Mouse (Mus musculus) natural killer cell, adult 2 months (primary cell): ENCODE data around the gene Igsf6.
A peak's percentile ranks its signal among the peaks of the same experiment; 100 is the strongest.

Experiments
- DNase-seq, 2 experiments: peaks; one replicate each; pipeline ENCODE4 v3.0.0; 2022; ENCODE audit warnings: low spot score in 2 of 2

Igsf6 gene

GRCm38 (mm10) chr7:121074281-121074680, at the start of gene Igsf6:
Gene Igsf6, minus strand, starts transcription at chr7:121074572.
- DNase-seq, result no peak

GRCm38 (mm10) chr7:121120143-121120818, 45.9 kb upstream of the Igsf6 start:
- DNase-seq, result peak; percentile 20 to 50

DNA sequence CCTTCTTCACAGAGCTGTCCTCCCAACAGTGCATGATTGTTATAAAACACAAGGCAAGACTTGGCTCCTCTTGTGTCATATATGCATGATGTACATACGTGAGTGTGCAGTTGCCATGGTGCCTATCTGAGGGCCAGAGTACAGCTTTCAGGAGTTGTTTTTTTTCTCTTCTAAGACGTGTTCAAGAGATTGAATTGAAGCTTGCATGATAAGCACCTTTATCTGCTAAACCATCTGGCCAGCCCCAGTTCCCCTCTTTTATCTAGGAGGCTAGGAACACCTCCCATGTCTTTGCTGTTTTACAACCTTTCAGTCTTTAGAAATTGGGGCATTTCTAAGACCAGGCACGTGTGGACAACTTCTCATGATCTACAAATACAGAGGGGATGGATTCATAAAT, 37.4 kb upstream of the Igsf6 start:
- no peak for DNase-seq

DNA sequence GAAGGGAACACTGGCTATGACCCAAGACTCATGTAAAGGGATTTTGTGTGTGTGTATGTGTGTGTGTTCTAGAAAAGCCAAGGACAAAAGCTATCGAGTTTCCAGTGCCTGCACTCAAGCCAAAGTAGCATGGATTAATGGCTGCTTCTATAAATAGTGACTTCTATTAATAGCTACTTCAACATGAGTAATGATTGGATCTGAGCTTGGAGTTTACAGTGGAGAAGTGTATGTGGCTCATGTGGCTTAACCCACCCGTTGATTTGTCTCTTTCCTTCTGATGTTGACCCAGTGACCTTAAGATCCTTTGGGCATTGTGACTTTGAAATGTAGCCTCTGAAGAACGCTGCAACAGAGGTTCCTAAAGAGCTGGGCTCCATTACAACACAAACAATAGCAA, 36.9 kb upstream of the Igsf6 start:
- DNase-seq, result no peak

- no peak for DNase-seq
Measured at GRCm38 (mm10) chr7:121107851-121108250, 33.5 kb upstream of the Igsf6 start.

DNA sequence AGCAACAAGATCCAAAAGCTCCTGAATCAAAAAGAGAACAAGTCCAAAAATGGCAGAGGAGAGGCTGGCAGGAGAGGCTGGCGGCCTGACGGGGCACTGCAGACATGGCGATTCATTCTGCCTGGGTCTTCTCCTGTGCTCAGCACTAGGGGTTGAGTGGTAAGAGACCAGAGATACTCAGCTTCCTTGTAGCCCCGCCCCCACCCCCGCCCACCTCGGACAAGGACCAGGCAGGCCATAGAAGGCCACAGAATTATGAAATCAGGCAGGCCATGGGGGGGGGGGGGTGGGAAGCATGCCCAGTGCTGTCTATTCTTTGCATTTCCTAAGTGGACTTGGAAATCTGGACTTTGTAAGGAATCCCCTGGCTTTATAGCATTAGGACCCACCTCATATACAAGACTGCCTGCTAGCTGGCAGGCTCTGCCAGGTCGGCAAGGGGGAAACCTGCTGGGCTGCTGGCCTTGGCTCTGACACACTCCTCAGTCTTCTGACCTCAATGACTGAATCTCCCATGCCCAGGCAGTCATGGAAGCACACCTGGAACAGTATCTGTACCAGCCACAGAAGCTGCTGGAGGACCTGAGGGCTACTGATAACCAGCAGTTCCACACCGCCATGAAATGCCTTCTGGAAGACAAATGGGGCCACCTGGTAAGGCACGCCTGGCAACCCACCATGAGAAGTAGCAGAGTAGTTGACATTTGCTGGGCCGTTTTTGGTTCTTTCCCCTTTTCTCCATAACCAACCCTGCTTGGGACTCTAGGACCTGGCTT, 24.4 kb upstream of the Igsf6 start:
- DNase-seq, result no peak

DNA sequence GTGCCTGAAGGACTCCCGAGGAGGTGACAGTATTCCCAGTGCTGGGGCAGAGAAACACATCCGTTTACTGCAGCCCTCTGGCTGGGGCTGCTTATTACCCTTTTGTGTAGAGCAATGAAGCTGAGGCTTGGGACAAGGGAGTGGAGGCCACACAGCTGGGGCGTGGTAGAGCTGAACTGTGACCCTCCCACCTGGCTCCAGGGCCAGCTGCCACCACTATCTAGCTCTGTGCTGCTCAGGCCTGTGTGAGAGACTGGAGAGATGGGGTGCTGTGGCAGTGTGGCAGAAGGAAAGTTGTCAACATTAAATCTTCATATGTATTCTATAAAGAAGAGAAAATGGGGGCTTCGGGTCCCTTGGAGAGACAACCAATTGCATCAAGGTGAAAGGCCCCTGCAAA, 18.7 kb upstream of the Igsf6 start:
- DNase-seq, result no peak

- no peak for DNase-seq
Measured at GRCm38 (mm10) chr7:121090748-121091147, 16.4 kb upstream of the Igsf6 start.

DNA sequence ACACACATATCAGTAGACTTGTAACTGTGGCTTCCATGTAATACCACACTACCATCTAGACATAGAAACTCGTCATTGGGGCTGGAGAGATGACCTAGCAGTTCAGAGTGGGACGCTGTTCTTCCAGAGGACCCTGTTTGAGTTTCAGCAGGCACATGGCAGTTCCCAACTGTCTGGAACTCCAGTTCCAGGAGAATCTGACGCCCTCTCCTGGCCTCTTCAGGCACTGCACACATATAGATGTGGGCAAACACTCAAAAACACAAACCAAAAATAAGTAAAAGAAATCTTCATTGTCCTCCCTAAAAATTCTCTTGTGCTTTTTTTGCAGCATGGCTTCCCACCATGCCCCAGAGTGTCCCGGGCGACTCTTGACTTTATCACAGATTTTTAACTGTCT, 14.4 kb upstream of the Igsf6 start:
- no peak for DNase-seq

DNA sequence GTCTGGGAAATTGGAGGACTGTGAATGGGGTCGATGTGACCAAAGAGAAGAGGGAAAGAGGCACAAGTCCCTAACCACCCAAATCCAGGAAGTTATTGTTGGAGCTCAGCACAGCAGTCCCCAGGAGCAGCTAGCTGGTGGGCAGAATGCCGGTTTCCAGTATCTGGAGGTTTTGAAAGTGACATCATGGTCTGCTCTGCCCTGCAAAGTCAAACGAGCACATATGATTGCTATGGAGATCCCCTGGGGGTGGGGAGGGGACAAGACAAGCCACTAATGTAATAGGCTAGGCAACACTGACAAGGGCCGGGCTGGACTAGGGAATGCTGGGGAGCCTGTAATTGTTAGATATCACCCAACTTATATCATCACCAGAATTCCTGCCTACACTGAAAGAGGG, 11.1 kb upstream of the Igsf6 start:
- DNase-seq, result no peak

- DNase-seq, result no peak
Measured at GRCm38 (mm10) chr7:121084840-121085453, 10.6 kb upstream of the Igsf6 start.

- no peak for DNase-seq
Measured at GRCm38 (mm10) chr7:121082949-121083513, 8.7 kb upstream of the Igsf6 start.

GRCm38 (mm10) chr7:121081816-121082215, 7.4 kb upstream of the Igsf6 start:
- DNase-seq, result no peak

DNA sequence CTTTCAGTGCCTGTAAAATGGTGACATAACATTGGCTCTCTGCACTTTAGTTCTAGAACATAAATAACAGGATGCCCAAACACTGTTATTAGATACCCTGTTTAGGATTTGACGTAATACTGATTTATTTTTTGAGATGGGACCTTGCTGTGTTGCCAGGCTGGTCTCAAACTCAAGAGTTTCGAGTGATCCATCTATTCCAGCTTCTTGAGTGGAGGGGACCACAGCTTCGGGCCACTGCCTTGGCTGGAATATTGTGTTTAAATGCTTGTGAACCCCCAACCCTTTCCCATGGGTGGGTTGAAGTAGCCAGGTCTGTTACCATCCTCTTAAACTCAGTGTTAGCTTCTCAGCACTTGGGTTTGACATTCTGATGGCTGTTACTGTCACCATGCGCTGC, 7.0 kb upstream of the Igsf6 start, which contains the start of gene Otoa:
Gene Otoa (plus strand): TSS at position 301 of the 400 bp plus-strand sequence.
- no peak for DNase-seq

DNA sequence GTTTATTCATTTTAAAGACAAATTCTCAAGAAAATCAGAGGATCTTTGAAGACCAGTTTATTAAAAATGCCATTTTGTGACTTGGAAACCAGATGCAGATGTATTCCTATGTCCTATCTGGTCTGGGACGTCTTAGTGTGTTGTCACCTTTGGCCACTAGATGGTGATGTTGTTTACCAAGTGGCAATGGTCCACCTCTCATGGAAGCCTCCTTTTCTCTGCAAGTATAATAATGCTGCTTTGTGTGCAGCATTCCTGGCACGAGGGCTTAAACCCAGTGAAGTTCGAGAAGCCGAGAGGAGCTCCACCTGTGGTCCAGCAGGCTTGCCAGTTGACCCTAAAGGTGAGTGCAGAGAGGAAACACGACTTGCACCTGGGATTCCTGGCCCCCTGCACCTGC, 3.5 kb upstream of the Igsf6 start:
- DNase-seq, result peak in 1 of 2 experiments; percentile 22

DNA sequence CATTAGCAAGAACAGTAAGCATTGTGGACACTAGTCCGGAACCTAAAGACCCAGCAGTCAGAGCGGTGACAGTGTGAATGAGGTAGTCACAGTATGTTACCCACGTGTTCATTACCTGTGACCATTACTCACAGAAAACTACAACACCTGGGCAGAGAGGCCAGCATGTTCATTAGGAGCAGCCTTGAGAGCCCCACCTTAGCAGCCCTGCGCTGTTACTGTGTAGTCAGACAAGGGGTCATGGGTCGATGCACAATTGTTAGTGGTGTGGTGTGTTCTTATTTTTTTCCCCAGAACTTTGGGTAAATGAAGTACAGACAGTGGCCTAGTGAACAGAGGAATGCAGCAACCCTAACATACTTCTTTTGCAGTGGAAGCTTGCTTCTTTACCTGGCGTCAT, 2.9 kb upstream of the Igsf6 start:
- no peak for DNase-seq

DNA sequence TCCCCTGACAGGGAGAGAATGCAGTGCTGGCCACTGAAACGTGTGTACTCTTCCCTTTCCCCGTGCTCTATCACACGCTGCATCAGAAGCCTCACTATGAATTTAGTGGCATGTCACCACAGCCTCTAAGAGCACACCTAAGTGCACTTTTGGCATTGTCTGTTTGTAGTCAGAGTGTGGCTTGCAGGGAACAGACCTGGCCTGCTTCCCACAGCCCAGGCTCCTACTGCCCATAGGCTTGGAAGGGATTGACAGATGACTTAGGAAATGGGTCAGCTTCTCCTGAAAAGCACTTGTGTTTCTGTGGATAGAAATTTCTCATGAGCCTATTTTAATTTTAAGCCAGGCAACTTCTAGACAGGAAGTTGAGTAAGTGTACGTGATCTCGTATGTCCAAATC, 1.0 kb upstream of the Igsf6 start:
- DNase-seq, result no peak

DNA sequence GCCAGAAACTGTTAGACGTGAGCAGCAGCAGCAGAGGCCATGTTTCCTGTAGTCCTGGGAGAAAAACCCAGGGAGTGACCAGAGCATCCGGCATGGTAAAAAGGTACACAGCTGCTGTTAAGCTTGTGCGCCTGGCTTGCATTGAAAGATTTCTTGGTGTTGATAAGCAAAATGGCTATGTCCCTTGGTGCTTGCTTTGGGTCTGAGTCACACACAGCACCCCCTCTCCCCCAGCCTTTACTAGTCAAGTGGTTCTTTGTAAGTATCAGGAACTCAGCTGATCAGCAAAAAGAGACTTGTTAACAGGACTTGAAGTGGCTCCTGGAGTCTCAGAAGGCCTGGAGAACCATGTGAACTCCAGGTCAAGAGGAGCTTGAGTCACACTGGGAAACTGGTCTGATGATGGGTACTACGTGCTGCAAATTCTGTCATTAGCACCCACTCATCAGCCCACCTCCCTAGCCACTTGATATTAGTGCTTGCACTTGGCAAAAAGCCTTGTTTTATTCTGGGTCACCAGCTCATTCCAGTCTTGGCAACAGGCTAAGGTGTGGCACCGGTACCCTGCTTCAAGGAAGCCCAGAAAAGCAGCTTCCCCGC, 529 bp upstream of the Igsf6 start:
- no peak for DNase-seq

DNA sequence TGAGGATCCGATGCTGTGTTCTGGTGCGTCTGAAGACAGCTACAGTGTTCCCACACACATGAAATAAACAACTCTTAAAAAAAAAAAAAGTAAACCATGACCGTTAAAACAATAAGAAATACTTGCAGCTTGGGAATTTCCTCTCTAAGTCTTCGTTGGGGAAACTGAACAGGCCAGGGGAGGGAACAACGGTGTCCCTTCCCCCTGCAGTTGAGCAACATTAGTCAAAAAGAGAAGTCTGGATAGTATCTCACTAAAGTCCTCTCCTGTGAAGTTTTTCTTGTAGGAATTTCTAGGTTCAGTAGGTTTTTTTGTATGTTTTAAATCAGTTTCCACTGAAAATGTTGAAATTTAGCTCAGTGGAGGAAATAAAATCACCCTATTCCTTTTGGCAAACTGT, 1.9 kb downstream of the Igsf6 start:
- DNase-seq, result no peak

DNA sequence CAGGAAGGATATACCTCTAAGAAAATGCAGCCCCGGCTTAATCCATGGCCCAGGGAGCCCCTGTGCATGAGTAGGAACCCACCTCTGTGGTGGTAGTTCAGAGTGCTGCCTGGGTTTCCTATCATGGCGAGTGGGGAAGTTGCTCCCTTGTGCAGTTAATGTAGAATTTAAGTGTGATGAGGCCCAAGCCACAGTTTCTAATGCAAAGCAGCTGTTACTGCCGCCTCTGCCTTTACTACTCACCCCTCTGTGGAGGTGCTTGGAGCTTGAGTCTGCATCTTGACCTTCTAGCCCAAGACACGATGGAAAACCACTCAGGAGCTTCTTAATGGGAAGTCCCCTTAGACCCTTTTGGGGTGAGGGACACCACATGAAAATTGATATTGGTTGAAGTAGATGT, 3.1 kb downstream of the Igsf6 start:
- DNase-seq, result no peak

DNA sequence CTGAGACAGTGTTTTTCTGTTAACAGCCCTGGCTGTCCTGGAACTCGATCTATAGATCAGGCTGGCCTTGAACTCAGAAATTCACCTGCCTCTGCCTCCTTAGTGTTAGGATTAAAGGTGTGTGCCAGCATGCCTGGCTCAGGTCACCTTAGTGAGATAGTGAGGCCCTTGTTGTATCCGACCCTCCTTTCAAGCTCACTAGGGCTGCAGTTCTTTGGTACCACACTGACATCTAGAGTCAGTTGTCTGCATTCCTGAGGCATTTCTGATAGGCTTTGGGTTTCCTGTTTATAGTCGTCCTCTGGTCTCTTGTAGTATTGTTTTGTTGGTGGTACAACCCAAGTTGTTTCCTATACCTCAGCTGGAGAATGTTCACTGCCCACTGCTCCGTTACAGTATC, 10.1 kb downstream of the Igsf6 start:
- peak in 1 of 2 experiments; percentile 24 for DNase-seq
